Mouse (Mus musculus): ENCODE results near the gene Ripply1. TPM values are rescaled to one million over a fixed set of nuclear protein-coding genes. Genes with fewer than 3 reads are reported as not detected.
A peak's percentile ranks its signal among the peaks of the same experiment; 100 is the strongest.

The Ripply1 gene
- polyA plus RNA-seq (2016; fragmentation: Nextera tagmentation; extraction: Ambion mirVana), result not detected in 2 replicates

DNA sequence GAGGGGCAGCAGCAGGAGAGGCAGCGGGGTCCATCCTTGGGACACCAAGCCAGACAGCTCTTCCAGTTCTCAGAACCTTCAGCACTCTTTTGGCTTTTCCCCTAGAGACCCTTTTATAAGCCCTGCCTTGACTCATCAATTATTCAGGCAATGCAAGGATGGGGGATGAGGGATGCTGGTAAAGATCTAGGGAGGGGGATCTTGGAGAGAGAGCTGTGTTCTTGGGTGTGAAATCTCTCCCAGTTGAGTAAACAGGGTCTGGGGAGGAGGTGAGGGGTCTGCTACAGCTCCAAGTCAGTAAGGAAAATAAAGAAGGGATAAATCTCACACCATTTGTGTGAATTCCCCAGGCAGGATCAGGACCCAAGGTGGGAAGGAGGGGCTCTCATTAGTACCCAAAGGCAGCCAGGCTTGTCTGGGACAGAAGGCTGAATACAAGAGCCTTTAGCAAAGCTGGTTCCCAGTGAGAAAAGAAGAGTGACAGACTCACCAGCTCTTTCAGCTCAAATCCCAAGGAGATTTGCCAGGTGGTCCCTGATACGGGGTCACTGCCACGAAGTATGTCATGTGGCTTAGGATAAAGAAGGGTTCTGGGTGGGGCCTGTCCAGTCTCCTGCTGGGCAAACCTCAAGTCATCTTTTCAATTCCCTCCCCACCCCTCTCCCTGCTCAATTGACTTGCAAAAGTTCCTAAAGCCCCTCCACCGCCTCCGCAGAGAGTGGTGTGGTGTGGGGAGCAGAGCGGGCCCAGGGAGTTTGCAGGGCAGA, at the start of gene Ripply1:
TSS of gene Ripply1 (minus strand) at position 76 of the 767 bp plus-strand sequence.
- Histone ChIP-seq H3K4me2 (replicated peaks) (no peak within 1 kb of the TSS), H3K36me3 (no peaks in the 10 kb centered on the region), H3K9ac (no peak within 1 kb of the TSS), H3K27ac (no peak within 1 kb of the TSS), H3K4me3 (no peak within 1 kb of the TSS), H3K9me3 (no peaks in the 10 kb centered on the region), H3K27me3 (replicated peaks) (0 out of 2 replicates have a peak, but pooled peaks cover 3% of the 10 kb centered on the region), H3K4me1 (no peaks in the 10 kb centered on the region)
- 30% methylated on average over 6 of the region's 6 CpGs for WGBS
- ATAC-seq (ENCODE audit: low FRiP score, low read depth), result no peak

DNA sequence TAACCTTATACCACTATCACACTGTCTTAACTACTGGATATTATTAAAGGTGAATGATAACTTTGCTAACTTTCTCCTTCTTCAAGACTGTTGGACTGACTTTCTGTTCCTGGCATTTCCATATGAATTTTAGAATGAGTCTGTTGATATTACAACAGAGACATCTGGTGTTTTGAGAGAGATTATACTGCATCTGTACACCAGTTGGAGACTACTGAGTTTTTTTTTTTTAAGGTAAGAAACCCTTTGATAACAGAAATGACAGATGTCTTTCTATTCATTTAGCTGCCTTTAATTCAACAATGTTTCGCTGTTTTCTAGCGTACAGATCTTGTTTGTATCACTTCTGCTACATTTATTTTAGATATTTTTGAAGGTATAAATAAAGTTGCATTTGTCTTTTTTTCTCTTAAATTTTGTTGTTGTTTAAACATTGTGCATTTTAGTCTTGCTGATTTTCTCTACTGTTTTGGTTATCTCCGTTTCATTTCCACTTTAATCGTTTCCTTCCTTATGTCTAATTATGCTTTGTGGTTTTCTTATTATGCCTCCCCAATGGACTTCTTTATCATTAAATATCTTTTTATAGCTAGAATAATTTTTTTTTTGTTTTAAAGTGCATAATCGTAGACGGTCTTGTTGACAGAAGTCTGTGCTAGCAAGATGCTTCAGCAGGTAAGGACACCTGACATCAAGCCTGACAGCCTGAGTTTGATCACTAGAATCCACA, 46.4 kb upstream of the Ripply1 start:
- no peak overlapping the region for H3K4me2 ChIP-seq (replicated peaks)
- no peaks in the 10 kb centered on the region for H3K36me3 ChIP-seq
- ATAC-seq (ENCODE audit: low FRiP score, low read depth), result no peak
- H3K9me3 ChIP-seq, result no peaks in the 10 kb centered on the region
- no peak overlapping the region for H3K27ac ChIP-seq
- 93% methylated on average over 6 of the region's 6 CpGs for WGBS
- no peaks in the 10 kb centered on the region for H3K27me3 ChIP-seq (replicated peaks)
- H3K4me3 ChIP-seq, result no peak overlapping the region
- no peak overlapping the region for H3K9ac ChIP-seq
- no peaks in the 10 kb centered on the region for H3K4me1 ChIP-seq

GRCm38 (mm10) chrX:139826926-139827325, 44.8 kb upstream of the Ripply1 start:
- no peak for ATAC-seq (ENCODE audit: low FRiP score, low read depth)
- no peaks in the 10 kb centered on the region for H3K36me3 ChIP-seq
- H3K9ac ChIP-seq, result no peak overlapping the region
- H3K27ac ChIP-seq, result no peak overlapping the region
- 92% methylated on average over 4 of the region's 4 CpGs for WGBS
- H3K4me2 ChIP-seq (replicated peaks), result no peak overlapping the region
- H3K9me3 ChIP-seq, result no peaks in the 10 kb centered on the region
- H3K4me3 ChIP-seq, result no peak overlapping the region
- no peaks in the 10 kb centered on the region for H3K27me3 ChIP-seq (replicated peaks)
- no peaks in the 10 kb centered on the region for H3K4me1 ChIP-seq

GRCm38 (mm10) chrX:139825402-139825801, 43.2 kb upstream of the Ripply1 start:
- Histone ChIP-seq H3K4me3 (no peak overlapping the region), H3K9me3 (no peaks in the 10 kb centered on the region), H3K27me3 (replicated peaks) (no peaks in the 10 kb centered on the region), H3K9ac (no peak overlapping the region), H3K27ac (no peak overlapping the region), H3K4me2 (replicated peaks) (no peak overlapping the region), H3K4me1 (no peaks in the 10 kb centered on the region), H3K36me3 (no peaks in the 10 kb centered on the region)
- no peak for ATAC-seq (ENCODE audit: low FRiP score, low read depth)
- 84% methylated on average over 1 of the region's 1 CpGs for WGBS

GRCm38 (mm10) chrX:139815201-139815600, 33.0 kb upstream of the Ripply1 start:
- Histone ChIP-seq H3K9ac (no peak overlapping the region), H3K27me3 (replicated peaks) (no peaks in the 10 kb centered on the region), H3K4me1 (no peaks in the 10 kb centered on the region), H3K27ac (no peak overlapping the region), H3K9me3 (no peaks in the 10 kb centered on the region), H3K4me3 (no peak overlapping the region), H3K36me3 (no peaks in the 10 kb centered on the region), H3K4me2 (replicated peaks) (no peak overlapping the region)
- no peak for ATAC-seq (ENCODE audit: low FRiP score, low read depth)
- WGBS, result 79% methylated on average over 5 of the region's 5 CpGs

GRCm38 (mm10) chrX:139814018-139814635, 32.0 kb upstream of the Ripply1 start:
- Histone ChIP-seq H3K9ac (no peak overlapping the region), H3K36me3 (no peaks in the 10 kb centered on the region), H3K9me3 (no peaks in the 10 kb centered on the region), H3K4me3 (no peak overlapping the region), H3K4me2 (replicated peaks) (no peak overlapping the region), H3K4me1 (no peaks in the 10 kb centered on the region), H3K27ac (no peak overlapping the region), H3K27me3 (replicated peaks) (no peaks in the 10 kb centered on the region)
- WGBS, result 90% methylated on average over 8 of the region's 8 CpGs
- ATAC-seq (ENCODE audit: low FRiP score, low read depth), result no peak

- Histone ChIP-seq H3K27ac (no peak overlapping the region), H3K4me3 (no peak overlapping the region), H3K9me3 (no peaks in the 10 kb centered on the region), H3K27me3 (replicated peaks) (no peaks in the 10 kb centered on the region), H3K4me2 (replicated peaks) (no peak overlapping the region), H3K4me1 (no peaks in the 10 kb centered on the region), H3K9ac (no peak overlapping the region), H3K36me3 (no peaks in the 10 kb centered on the region)
- ATAC-seq (ENCODE audit: low FRiP score, low read depth), result no peak
- 80% methylated on average over 9 of the region's 9 CpGs for WGBS
These were observed 31.3 kb upstream of the Ripply1 start for GRCm38 (mm10) chrX:139813299-139814002.

- Histone ChIP-seq H3K27me3 (replicated peaks) (no peaks in the 10 kb centered on the region), H3K4me3 (no peak overlapping the region)
These were observed 30.6 kb upstream of the Ripply1 start for GRCm38 (mm10) chrX:139812636-139813298.

DNA sequence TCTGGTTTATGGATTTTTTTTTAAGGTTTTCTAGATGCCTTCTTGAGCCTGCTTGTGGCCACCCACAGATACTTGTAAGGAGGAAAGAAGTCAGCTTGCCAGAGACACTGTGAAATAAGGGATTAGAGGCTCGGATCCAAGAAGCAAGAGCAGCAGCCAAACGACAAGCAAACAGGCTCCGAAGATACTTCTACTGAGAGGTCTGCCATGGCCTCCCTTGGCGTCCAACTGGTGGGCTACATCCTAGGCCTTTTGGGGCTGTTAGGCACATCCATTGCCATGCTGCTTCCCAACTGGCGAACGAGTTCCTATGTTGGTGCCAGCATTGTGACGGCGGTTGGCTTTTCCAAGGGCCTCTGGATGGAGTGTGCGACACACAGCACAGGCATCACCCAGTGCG, 26.3 kb upstream of the Ripply1 start:
- Histone ChIP-seq H3K9ac (no peak overlapping the region), H3K27me3 (replicated peaks) (no peaks in the 10 kb centered on the region), H3K27ac (no peak overlapping the region), H3K36me3 (no peaks in the 10 kb centered on the region), H3K9me3 (no peaks in the 10 kb centered on the region), H3K4me3 (no peak overlapping the region), H3K4me2 (replicated peaks) (no peak overlapping the region), H3K4me1 (no peaks in the 10 kb centered on the region)
- ATAC-seq (ENCODE audit: low FRiP score, low read depth), result no peak
- WGBS, result 88% methylated on average over 10 of the region's 10 CpGs

More at GRCm38 (mm10) chrX:139812636-139813298, 30.6 kb upstream of the Ripply1 start:
- no peaks in the 10 kb centered on the region for H3K9me3 ChIP-seq
- WGBS, result 44% methylated on average over 3 of the region's 3 CpGs
- no peak overlapping the region for H3K27ac ChIP-seq
- no peaks in the 10 kb centered on the region for H3K4me1 ChIP-seq
- H3K9ac ChIP-seq, result no peak overlapping the region
- no peak overlapping the region for H3K4me2 ChIP-seq (replicated peaks)
- ATAC-seq (ENCODE audit: low FRiP score, low read depth), result no peak
- no peaks in the 10 kb centered on the region for H3K36me3 ChIP-seq

DNA sequence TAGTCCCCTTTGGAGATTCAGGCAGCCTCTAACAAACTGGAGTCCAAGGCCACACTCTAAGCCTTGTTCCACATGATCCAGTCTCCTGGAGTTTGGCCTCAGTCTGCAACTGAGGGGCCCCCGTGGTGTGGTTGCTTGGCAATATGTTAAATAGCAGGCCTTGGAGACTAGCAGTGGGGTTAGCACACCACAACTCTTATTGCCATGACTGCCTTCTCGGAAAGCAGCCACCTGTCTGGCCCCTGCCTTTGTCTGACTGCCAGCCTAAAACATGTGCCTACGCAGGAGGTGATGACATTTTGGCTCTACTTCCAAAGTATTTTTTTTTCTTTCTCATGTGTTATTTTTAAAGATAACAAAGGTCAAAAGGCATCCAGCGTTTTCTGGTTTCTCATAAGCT, 25.9 kb upstream of the Ripply1 start:
- H3K27me3 ChIP-seq (replicated peaks), result no peaks in the 10 kb centered on the region
- H3K4me3 ChIP-seq, result no peak overlapping the region
- no peak overlapping the region for H3K4me2 ChIP-seq (replicated peaks)
- ATAC-seq (ENCODE audit: low FRiP score, low read depth), result peak; percentile 41; the same call in 1 of the 2 replicates
- no peaks in the 10 kb centered on the region for H3K4me1 ChIP-seq
- H3K27ac ChIP-seq, result no peak overlapping the region
- H3K9ac ChIP-seq, result no peak overlapping the region
- H3K9me3 ChIP-seq, result no peaks in the 10 kb centered on the region
- H3K36me3 ChIP-seq, result no peaks in the 10 kb centered on the region
- WGBS, result 40% methylated on average over 4 of the region's 4 CpGs

GRCm38 (mm10) chrX:139807391-139807790, 25.2 kb upstream of the Ripply1 start:
- H3K27me3 ChIP-seq (replicated peaks), result no peaks in the 10 kb centered on the region
- WGBS, result 69% methylated on average over 2 of the region's 2 CpGs
- no peak overlapping the region for H3K4me3 ChIP-seq

More at GRCm38 (mm10) chrX:139807391-139807790, 25.2 kb upstream of the Ripply1 start:
- no peaks in the 10 kb centered on the region for H3K36me3 ChIP-seq
- no peaks in the 10 kb centered on the region for H3K9me3 ChIP-seq
- H3K27ac ChIP-seq, result no peak overlapping the region
- no peak overlapping the region for H3K9ac ChIP-seq
- no peak for ATAC-seq (ENCODE audit: low FRiP score, low read depth)
- H3K4me1 ChIP-seq, result no peaks in the 10 kb centered on the region
- no peak overlapping the region for H3K4me2 ChIP-seq (replicated peaks)
